Mouse (Mus musculus): ENCODE measurements around the gene Dnajb13. TPM values are rescaled to one million over a fixed set of nuclear protein-coding genes. Genes with fewer than 3 reads are reported as not detected.

Dnajb13 gene
- polyA plus RNA-seq (2017; shearing (Covaris generic)): 10 to 100 TPM in 1 of 2 experiments, 1 to 10 TPM in 1; 8.0 to 23.0 TPM

GRCm38 (mm10) chr7:100514573-100514972 lies at the start of gene Dnajb13:
TSS of gene Dnajb13 (minus strand) at chr7:100514960.

GRCm38 (mm10) chr7:100536804-100537518 lies 22.2 kb upstream of the Dnajb13 start, which contains the start of gene Coa4:
TSS of gene Coa4 (plus strand) at chr7:100537071.

GRCm38 (mm10) chr7:100493117-100493483 lies 21.7 kb downstream of the Dnajb13 start, which contains the start of gene Ucp2:
TSS of gene Ucp2 (plus strand) at chr7:100493337.

GRCm38 (mm10) chr7:100472777-100473176 lies 42.0 kb downstream of the Dnajb13 start, which contains the start of gene Ucp3:
TSS of gene Ucp3 (plus strand) at chr7:100472990.

Other genes starting within 250 kb of the Dnajb13 start
- gene P4ha3, start 229.4 kb downstream of the Dnajb13 start, polyA plus RNA-seq (2017; shearing (Covaris generic)): under 1 TPM in 1 of 2 experiments, not detected in 1; 0.18 TPM
- gene C2cd3, start 142.7 kb downstream of the Dnajb13 start, polyA plus RNA-seq (2017; shearing (Covaris generic)): 10 to 100 TPM; 26.5 to 39.8 TPM
- gene Ppme1, start 142.7 kb downstream of the Dnajb13 start, polyA plus RNA-seq (2017; shearing (Covaris generic)): 10 to 100 TPM; 33.1 to 37.5 TPM
- under 1 TPM; 0.11 to 0.29 TPM for gene Ucp3, start 42.0 kb downstream of the Dnajb13 start, polyA plus RNA-seq (2017; shearing (Covaris generic))
- 1,000 to 10,000 TPM; 1,882 to 2,125 TPM for gene Ucp2, start 21.6 kb downstream of the Dnajb13 start, polyA plus RNA-seq (2017; shearing (Covaris generic))
- gene Coa4, start 22.1 kb upstream of the Dnajb13 start, polyA plus RNA-seq (2017; shearing (Covaris generic)): 10 to 100 TPM; 21.6 to 22.7 TPM
- gene Rab6a, start 92.5 kb upstream of the Dnajb13 start, polyA plus RNA-seq (2017; shearing (Covaris generic)): 10 to 100 TPM; 52.1 to 55.9 TPM
- 10 to 100 TPM; 45.5 to 62.9 TPM for gene Mrpl48, start 93.3 kb upstream of the Dnajb13 start, polyA plus RNA-seq (2017; shearing (Covaris generic))
- under 1 TPM; 0.35 to 0.86 TPM for gene Plekhb1, start 147.5 kb upstream of the Dnajb13 start, polyA plus RNA-seq (2017; shearing (Covaris generic))
- 10 to 100 TPM; 16.2 to 23.7 TPM for gene Fam168a, start 191.7 kb upstream of the Dnajb13 start, polyA plus RNA-seq (2017; shearing (Covaris generic))